Mouse (Mus musculus) E14TG2a.4 (cell line): ENCODE measurements at regions not wholly inside any gene's neighbourhood (a gene's known extent, or its start where the extent isn't known, plus 50 kb on each side); places are given as distances from the start of the nearest gene placed in this dataset.

Experiments
- H3K27me3 ChIP-seq: 2 replicates; pipeline ENCODE4 v1.6.1; 2014; ENCODE audit warnings: low read length, control low read depth; ENCODE audit not compliant: insufficient read depth
- H3K36me3 ChIP-seq: 2 replicates; pipeline ENCODE4 v1.6.1; 2014; ENCODE audit warnings: low read length, control low read depth; ENCODE audit not compliant: insufficient read depth
- H3K4me1 ChIP-seq: replicated peaks from 2 replicates; pipeline ENCODE4 v1.6.1; 2014; ENCODE audit warnings: low read depth, low read length, control low read depth
- H3K4me3 ChIP-seq: replicated peaks from 2 replicates; pipeline ENCODE4 v1.5.1; 2014; ENCODE audit warnings: mild to moderate bottlenecking, low read length
- H3K9me3 ChIP-seq: 2 replicates; pipeline ENCODE4 v1.6.1; 2014; ENCODE audit warnings: low read length, control low read depth
- CTCF ChIP-seq: conservative IDR thresholded peaks from 2 replicates; pipeline ENCODE4 v1.5.1; 2014; ENCODE audit warnings: low read length
- NANOG ChIP-seq: IDR thresholded peaks from 2 replicates; pipeline ENCODE4 v1.6.1; 2014; ENCODE audit warnings: borderline replicate concordance, low read length, mixed read lengths
- POU5F1 ChIP-seq: IDR thresholded peaks from 2 replicates; pipeline ENCODE4 v1.6.1; 2014; ENCODE audit warnings: low read length, borderline replicate concordance

DNA sequence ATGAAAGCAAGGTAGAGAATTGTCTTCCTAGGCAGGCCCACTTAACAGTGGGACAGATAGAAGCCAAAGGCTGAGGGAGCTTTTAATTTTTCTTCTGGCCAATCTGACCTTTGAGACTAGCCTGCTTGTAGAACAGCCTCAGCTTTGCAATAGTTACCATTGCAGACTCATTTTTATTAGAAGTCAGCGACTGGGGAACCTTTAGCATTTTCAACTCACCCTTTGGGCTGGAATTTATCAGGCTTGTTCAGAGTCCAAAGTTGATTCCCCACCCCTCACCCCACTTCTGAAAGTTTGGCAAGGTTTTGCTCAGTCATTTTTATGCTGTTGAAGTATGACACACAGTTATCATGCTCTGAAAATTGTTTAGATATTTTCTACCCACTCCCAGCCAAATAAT lies 145.9 kb downstream of the Fam84a start:
- Histone ChIP-seq H3K4me1 (no peaks in the 10 kb centered on the region), H3K36me3 (no peaks in the 10 kb centered on the region), H3K9me3 (no peaks in the 10 kb centered on the region), H3K27me3 (no peaks in the 10 kb centered on the region; the same call in 1 of the 2 replicates), H3K4me3 (no peak overlapping the region)
- TF ChIP-seq NANOG: no peak

DNA sequence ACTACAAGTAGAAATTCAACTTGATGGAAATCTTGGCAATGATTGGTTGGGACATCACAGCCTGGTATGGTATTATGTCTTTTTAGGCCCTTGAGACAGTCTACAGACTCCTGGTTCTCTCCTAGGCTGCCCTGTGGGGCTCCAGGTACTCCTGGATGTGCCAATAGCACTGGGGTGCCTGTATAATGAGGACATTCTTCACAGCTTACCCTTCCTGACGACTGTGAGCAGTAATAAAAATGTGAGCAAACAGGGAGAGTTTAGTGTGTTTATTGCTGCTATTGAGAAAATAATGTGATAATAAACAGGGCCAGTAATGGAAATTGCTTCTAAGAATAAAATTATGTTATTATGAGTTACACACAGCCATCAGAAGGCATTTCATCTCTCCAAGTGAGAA lies 150.2 kb downstream of the Fam84a start:
- Histone ChIP-seq H3K36me3 (no peaks in the 10 kb centered on the region), H3K4me3 (no peak overlapping the region), H3K27me3 (no peaks in the 10 kb centered on the region; the same call in 1 of the 2 replicates), H3K9me3 (0 out of 2 replicates have a peak, but pooled peaks cover 4% of the 10 kb centered on the region), H3K4me1 (no peaks in the 10 kb centered on the region)
- no peak for TF ChIP-seq POU5F1

DNA sequence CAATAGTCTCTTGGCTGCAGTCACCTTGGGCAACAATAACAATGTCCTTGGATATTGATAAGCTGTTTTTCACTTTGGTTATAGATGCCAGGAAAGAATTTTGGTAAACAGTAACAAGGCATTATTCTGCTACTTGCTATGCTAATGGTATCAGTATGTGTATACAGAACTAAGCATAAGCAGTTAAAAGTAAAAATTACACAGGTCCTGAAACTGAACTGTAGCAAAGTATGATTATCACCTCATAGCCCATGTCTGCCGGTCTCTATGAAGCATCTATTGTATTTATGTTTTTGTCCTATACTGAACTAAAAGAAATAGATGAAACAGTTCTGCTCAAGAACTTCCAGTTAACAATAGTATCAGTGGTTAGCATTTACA lies 167.5 kb downstream of the Fam84a start:
- TF ChIP-seq POU5F1 (no peak), CTCF (no peak), NANOG (no peak)
- no peaks in the 10 kb centered on the region for H3K36me3 ChIP-seq
- H3K4me1 ChIP-seq: no peaks in the 10 kb centered on the region
- no peaks in the 10 kb centered on the region for H3K9me3 ChIP-seq
- H3K27me3 ChIP-seq: no peaks in the 10 kb centered on the region
- H3K4me3 ChIP-seq: no peak overlapping the region

DNA sequence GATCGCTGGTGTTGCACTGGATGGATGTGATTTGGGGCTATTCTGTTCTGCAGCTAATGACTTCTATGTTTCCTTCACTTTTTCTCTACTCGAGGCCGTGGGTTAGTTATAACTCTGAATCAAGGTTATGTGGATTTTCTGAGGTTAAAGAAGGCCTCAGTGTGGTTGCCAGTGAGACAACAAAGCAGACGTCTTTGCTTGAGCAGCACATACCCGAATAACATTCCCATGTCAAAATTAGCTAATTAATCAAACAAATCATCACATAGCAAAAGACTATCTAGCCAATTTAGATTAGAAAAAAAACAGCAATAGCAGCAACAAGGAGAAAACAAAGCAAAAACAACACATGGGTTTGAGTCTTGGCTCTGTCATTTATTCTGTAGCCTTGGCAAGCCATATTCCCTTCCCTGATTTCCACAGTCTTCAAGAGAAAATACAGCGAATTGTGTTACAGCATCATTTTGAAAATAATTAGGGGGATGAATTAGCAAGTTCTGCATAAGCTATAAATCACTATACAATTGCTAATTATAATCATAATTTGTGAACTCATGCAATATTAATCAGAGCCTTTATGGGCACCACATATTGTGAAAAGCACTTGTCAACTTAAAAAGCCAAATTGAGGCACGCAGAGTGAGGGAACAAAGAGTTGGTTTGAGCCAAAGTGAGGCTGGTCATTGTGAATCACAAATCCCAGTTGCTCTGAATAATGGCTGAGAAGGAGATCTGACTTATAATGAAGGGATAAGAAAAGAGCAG lies 168.0 kb downstream of the Fam84a start:
- Histone ChIP-seq H3K27me3 (no peaks in the 10 kb centered on the region), H3K4me1 (no peaks in the 10 kb centered on the region), H3K4me3 (no peak overlapping the region), H3K9me3 (no peaks in the 10 kb centered on the region), H3K36me3 (no peaks in the 10 kb centered on the region)
- no peak for TF ChIP-seq CTCF
- no peak for TF ChIP-seq NANOG
- no peak for TF ChIP-seq POU5F1

DNA sequence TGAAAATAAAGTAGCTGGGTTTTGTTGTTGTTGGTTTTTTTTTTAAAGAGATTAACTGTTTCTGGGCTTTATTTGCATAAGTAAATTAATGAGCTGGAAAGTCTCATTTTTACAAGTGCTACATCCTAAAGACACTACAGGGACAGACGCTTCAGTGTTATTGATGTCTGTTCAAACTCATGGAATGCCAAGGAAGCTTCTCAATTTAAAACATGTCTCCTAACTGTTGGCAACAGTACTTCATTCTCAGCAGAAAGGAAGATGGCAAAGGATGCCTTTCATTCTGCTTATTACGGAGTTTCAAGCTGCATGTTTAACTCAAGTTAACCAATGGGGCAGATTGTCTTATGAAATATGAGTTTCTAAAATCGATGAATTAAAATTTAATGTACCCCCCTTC lies 187.3 kb downstream of the Fam84a start:
- Histone ChIP-seq H3K4me3 (no peak overlapping the region), H3K4me1 (no peaks in the 10 kb centered on the region), H3K9me3 (no peaks in the 10 kb centered on the region), H3K27me3 (no peaks in the 10 kb centered on the region), H3K36me3 (no peaks in the 10 kb centered on the region)
- no peak for TF ChIP-seq NANOG
- TF ChIP-seq POU5F1: no peak
- TF ChIP-seq CTCF: no peak

DNA sequence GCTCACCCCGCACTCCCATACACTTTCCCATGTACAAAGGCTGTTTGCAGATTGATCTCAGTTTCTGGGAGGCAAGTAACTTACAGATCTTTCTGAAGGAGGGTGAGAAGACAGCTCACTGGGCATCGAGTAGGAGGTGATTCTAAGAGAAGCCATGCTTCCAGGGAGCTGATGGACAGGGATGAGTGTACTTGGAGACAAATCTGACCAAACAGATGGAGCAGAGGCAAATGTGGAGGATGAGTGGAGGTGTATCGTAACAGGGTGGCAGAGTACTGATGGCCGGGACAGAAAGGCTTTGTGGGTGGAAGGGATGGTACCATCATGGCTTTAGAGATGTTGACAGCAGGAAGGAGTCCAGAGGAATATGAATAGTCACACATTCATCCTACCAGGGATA lies 212.4 kb downstream of the Fam84a start:
- H3K27me3 ChIP-seq: no peaks in the 10 kb centered on the region
- H3K9me3 ChIP-seq: no peaks in the 10 kb centered on the region
- no peak overlapping the region for H3K4me3 ChIP-seq
- TF ChIP-seq POU5F1 (no peak), CTCF (no peak), NANOG (no peak)
- no peaks in the 10 kb centered on the region for H3K36me3 ChIP-seq
- H3K4me1 ChIP-seq: no peaks in the 10 kb centered on the region

DNA sequence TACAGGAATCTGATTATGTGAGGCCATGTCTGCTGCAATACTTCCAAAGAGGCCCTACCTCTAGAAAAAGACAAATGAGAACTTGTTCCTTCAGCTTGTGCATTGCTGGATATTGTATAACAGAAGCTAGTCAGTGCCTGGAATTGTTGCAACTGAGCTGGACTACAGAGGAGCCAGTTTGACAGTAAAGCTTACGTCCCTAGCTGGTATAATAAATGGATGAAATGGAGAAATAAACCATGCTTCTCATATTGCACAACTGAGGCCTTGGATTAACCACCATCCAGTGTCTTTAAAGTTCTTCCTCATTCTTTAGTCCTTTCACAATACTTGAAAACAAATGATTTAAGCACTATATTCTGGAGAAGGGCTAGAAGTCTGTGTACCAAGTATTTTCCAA lies 230.8 kb downstream of the Fam84a start:
- H3K27me3 ChIP-seq: no peaks in the 10 kb centered on the region
- no peak overlapping the region for H3K4me3 ChIP-seq
- H3K4me1 ChIP-seq: no peaks in the 10 kb centered on the region
- no peak for TF ChIP-seq POU5F1
- no peak for TF ChIP-seq CTCF
- no peak for TF ChIP-seq NANOG
- no peaks in the 10 kb centered on the region for H3K36me3 ChIP-seq
- peaks cover 15% of the 10 kb centered on the region; the same call in 1 of the 2 replicates for H3K9me3 ChIP-seq

DNA sequence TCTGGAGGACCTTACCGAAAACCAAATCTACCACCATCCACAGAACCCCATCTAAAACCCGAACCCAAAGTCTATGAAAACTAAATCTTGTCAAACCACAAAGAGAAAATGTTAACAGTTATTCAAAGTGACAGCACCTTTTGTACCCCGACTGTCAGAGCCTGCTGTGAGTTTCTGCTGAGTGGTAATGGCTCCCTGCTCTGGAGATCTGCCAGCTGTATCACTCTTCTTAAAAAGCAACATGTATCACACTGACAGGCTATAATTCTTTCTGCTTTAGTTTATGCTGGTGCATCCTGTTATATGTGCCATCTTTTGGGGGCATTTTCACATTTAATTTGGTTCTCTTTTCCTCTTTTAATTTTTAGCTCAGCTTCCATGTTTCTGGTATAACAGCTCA lies 268.5 kb downstream of the Fam84a start:
- TF ChIP-seq POU5F1 (no peak), CTCF (no peak), NANOG (no peak)

DNA sequence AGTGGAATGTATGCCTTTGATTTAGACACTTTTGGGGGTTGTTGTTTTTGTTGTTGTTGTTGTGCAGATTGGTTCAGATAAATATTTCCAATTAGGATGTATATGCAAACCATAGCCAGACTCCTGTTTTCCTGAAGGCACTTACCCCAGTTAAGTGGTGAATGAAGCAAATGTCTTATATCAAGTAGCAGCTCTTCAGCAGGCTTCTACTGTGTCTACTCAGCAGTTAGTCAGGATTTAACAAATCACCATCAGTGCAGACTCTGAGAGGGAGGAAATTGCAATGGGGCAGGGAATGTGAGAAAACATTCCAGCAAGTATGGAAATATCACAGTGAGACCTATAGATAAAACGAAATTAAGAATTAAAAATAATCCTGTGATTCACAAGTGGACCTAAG lies 282.7 kb downstream of the Fam84a start:
- no peaks in the 10 kb centered on the region for H3K36me3 ChIP-seq
- TF ChIP-seq NANOG (no peak), CTCF (no peak), POU5F1 (no peak)
- peaks cover 8% of the 10 kb centered on the region; the same call in 1 of the 2 replicates for H3K4me1 ChIP-seq
- H3K27me3 ChIP-seq: no peaks in the 10 kb centered on the region
- no peaks in the 10 kb centered on the region for H3K9me3 ChIP-seq
- H3K4me3 ChIP-seq: no peak overlapping the region

More for the DNA sequence above, 268.5 kb downstream of the Fam84a start:
- Histone ChIP-seq H3K36me3 (no peaks in the 10 kb centered on the region), H3K4me3 (no peak overlapping the region), H3K4me1 (no peaks in the 10 kb centered on the region), H3K27me3 (no peaks in the 10 kb centered on the region), H3K9me3 (no peaks in the 10 kb centered on the region)
